11 mouse cellular contexts compared by ENCODE assay signal in genomic region chr1:162040490-162041274, GRCm38 (mm10).
A peak's percentile ranks its signal among the peaks of the same experiment; 100 is the strongest.
DNase-seq lines count a peak whose midpoint lies in the region; ATAC-seq and TF ChIP-seq lines count a peak whose summit lies in the region.
"Had no signal": no experiment of that assay in that cellular context is flagged by ENCODE, and none has a peak within 500 bp of the region (broad histone marks: within the 10 kb centered on the region; RNA-seq: fewer than 3 reads in every experiment).

No protein-coding gene starts in this region.

- no peak overlapping the region for H3ac ChIP-seq in C2C12 (ENCODE audit: control insufficient read depth, insufficient read length, low read depth)

- ATAC-seq in heart, embryonic 12.5 days (ENCODE audit: insufficient number of reproducible peaks, low FRiP score): peak; percentile 66; the same call in 1 of the 2 replicates
- no peak for ATAC-seq in limb, embryonic 12.5 days (ENCODE audit: insufficient number of reproducible peaks, insufficient read depth, low FRiP score, low TSS enrichment, low read depth)

- no peak overlapping the region for H3K4me3 ChIP-seq in C2C12 (ENCODE audit: insufficient read depth, poor library complexity, severe bottlenecking)
- no peak overlapping the region for H3K4me3 ChIP-seq in heart, embryonic 12.5 days
- no peak overlapping the region for H3K4me3 ChIP-seq in limb, embryonic 12.5 days (replicated peaks)
- H3K4me3 ChIP-seq: hindbrain, embryonic 15.5 days had no signal

- no peak overlapping the region for H3K9ac ChIP-seq in heart, embryonic 12.5 days
- H3K9ac ChIP-seq in limb, embryonic 12.5 days (replicated peaks): no peak overlapping the region
- H3K9ac ChIP-seq: hindbrain, embryonic 15.5 days had no signal

- peak overlapping the region; percentile 92 for H3K27ac ChIP-seq in heart, embryonic 12.5 days (ENCODE audit: poor library complexity, severe bottlenecking)
- H3K27ac ChIP-seq in limb, embryonic 12.5 days: peak overlapping the region; percentile 99
- H3K27ac ChIP-seq: hindbrain, embryonic 15.5 days had no signal

- H3K9me3 ChIP-seq in heart, embryonic 12.5 days (replicated peaks): no peaks in the 10 kb centered on the region
- H3K9me3 ChIP-seq in limb, embryonic 12.5 days: no peaks in the 10 kb centered on the region
- H3K9me3 ChIP-seq: hindbrain, embryonic 15.5 days had no signal

- H3K27me3 ChIP-seq in C2C12 (ENCODE audit: control insufficient read depth, insufficient read depth, insufficient read length): no peaks in the 10 kb centered on the region
- H3K27me3 ChIP-seq in heart, embryonic 12.5 days (replicated peaks): no peaks in the 10 kb centered on the region
- H3K27me3 ChIP-seq in limb, embryonic 12.5 days: no peaks in the 10 kb centered on the region
- H3K27me3 ChIP-seq: hindbrain, embryonic 15.5 days had no signal

- H3K79me3 ChIP-seq in C2C12 (ENCODE audit: low read depth): no peaks in the 10 kb centered on the region

- WGBS in heart, embryonic 12.5 days: 75% methylated on average over 6 of the region's 6 CpGs
- WGBS in limb, embryonic 12.5 days: 80% methylated on average over 6 of the region's 6 CpGs

- H3K79me2 ChIP-seq in C2C12 (ENCODE audit: control insufficient read depth, insufficient read depth): no peaks in the 10 kb centered on the region

- H3K4me1 ChIP-seq in heart, embryonic 12.5 days (replicated peaks): peaks cover 46% of the 10 kb centered on the region
- peaks cover 78% of the 10 kb centered on the region for H3K4me1 ChIP-seq in limb, embryonic 12.5 days (replicated peaks)

- no peak overlapping the region for H3K4me2 ChIP-seq in heart, embryonic 12.5 days
- no peak overlapping the region for H3K4me2 ChIP-seq in limb, embryonic 12.5 days
- H3K4me2 ChIP-seq: hindbrain, embryonic 15.5 days; midbrain, embryonic 11.5 days had no signal

- no peak for TF ChIP-seq CTCF in C2C12 (IDR thresholded peaks at IDR 0.05; ENCODE audit: control insufficient read depth, insufficient read depth, insufficient read length)

- no peaks in the 10 kb centered on the region for H3K36me3 ChIP-seq in C2C12 (ENCODE audit: control insufficient read depth, insufficient read depth)
- no peaks in the 10 kb centered on the region for H3K36me3 ChIP-seq in heart, embryonic 12.5 days
- no peaks in the 10 kb centered on the region for H3K36me3 ChIP-seq in limb, embryonic 12.5 days
- H3K36me3 ChIP-seq: hindbrain, embryonic 15.5 days had no signal

- DNase-seq in adrenal gland, postnatal 10 days: peak; percentile 20
- DNase-seq in adrenal gland, adult 8-10 months: no peak
- DNase-seq in embryo, embryonic 9.5 days (ENCODE audit: extremely low spot score): no peak
- no peak for DNase-seq in thymus, postnatal 10 days (ENCODE audit: low spot score in 2 of 2)
- DNase-seq in left cerebral cortex, adult 9 months (ENCODE audit: low spot score in 2 of 2): no peak
- DNase-seq: B cell, adult 2 months had no signal

TF ChIP-seq in C2C12, 6 proteins besides CTCF, POLR2A, EP300 and RAD21:
- TF ChIP-seq MAX (IDR thresholded peaks at IDR 0.05) (no peak), MYOD1 (IDR thresholded peaks at IDR 0.05; ENCODE audit: control insufficient read depth, insufficient read length, low read depth) (peak; percentile 68)
